Mouse (Mus musculus): ENCODE measurements around the gene Frmd4a.

Gene Frmd4a

DNA sequence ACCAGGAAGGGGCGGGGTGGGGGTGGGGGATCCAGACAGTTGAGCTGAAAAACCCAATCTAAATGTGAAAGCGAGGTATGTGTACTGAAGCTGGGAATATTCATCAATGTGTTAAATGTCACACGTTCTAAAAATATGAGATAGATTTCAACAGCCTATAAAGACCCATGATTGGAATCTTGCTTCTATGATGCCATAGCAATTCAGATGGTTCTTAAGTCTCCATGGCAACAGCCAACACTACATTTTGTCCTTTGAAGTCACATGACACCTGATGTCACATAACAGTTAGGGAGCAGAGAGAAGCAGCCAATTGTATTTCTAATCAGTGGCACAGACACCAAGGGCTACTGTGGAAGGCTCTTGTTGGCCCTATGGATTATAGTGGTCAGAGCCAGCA lies 120.0 kb downstream of the Frmd4a start:
- DNase-seq (ENCODE audit: low spot score in 2 of 2): no peak

- no peak for DNase-seq (ENCODE audit: low spot score in 2 of 2)
Observed at GRCm38 (mm10) chr2:4142221-4142950, 124.9 kb downstream of the Frmd4a start.

- no peak for DNase-seq (ENCODE audit: low spot score in 2 of 2)
Observed at GRCm38 (mm10) chr2:4144424-4144823, 126.9 kb downstream of the Frmd4a start.

GRCm38 (mm10) chr2:4152521-4153040 lies 135.1 kb downstream of the Frmd4a start:
- no peak for DNase-seq (ENCODE audit: low spot score in 2 of 2)

GRCm38 (mm10) chr2:4153131-4153631 lies 135.7 kb downstream of the Frmd4a start:
- DNase-seq (ENCODE audit: low spot score in 2 of 2): no peak

- DNase-seq (ENCODE audit: low spot score in 2 of 2): no peak
Observed at GRCm38 (mm10) chr2:4154036-4154653, 136.6 kb downstream of the Frmd4a start.

- no peak for DNase-seq (ENCODE audit: low spot score in 2 of 2)
Observed at GRCm38 (mm10) chr2:4154654-4155047, 137.1 kb downstream of the Frmd4a start.

DNA sequence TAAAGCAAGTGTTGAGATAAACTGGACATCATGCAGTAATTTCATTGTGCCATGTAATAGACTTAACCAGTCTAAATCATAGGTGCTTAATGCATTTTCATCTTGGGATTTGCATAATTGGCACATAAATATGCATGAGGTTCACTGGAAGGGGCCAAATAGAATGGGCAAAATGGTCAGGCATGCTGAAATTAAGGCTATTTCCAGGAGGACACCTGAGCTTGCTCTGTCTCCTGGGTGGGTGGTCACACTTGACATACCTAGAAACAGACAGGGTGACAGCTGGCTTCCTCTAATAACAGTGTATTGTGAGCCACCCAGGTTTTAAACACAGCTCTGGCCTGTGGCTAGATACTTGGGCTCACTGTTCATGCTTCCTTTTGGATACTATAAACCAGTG lies 137.9 kb downstream of the Frmd4a start:
- no peak for DNase-seq (ENCODE audit: low spot score in 2 of 2)

DNA sequence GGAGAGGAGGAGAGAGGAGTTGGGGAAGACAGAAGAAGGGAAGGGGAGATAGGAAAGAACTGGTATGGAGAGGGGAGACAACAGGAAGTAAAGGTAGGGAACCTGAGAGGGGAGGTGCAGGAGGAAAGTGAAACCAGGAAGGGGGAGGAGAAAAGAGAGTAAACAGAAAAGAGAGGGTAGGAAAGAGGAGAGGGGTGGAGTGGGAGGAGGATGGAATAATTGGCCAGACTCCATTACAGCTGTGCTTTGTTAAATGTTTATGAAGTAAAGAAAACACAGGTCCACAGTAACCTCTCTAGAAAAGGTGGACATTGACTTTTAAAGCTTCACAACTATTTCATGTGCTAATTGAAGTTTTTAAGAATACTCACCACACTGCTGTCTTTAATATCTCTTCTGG lies 139.0 kb downstream of the Frmd4a start:
- DNase-seq (ENCODE audit: low spot score in 2 of 2): no peak

- no peak for DNase-seq (ENCODE audit: low spot score in 2 of 2)
Observed at GRCm38 (mm10) chr2:4157396-4157795, 139.9 kb downstream of the Frmd4a start.

GRCm38 (mm10) chr2:4159574-4160203 lies 142.2 kb downstream of the Frmd4a start:
- DNase-seq (ENCODE audit: low spot score in 2 of 2): no peak

DNA sequence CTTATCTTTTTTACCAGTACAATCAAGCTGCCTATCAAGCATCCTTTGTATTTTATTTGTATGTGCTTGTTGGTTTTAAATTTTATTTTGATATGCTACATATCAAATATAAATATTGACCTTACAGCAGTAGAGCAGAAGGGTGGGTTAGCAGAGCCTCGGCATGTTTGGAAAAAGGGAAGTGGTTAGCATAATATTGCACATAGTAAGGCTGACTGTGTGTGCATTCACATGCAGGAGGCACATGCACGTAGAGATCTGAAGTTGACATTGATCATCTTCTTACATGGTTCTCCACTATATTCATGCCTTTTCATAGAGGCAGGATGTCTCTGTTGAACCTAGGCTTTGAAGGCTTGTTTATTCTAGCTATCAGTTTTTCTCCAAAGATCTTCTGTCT lies 148.7 kb downstream of the Frmd4a start:
- DNase-seq (ENCODE audit: low spot score in 2 of 2): no peak

DNA sequence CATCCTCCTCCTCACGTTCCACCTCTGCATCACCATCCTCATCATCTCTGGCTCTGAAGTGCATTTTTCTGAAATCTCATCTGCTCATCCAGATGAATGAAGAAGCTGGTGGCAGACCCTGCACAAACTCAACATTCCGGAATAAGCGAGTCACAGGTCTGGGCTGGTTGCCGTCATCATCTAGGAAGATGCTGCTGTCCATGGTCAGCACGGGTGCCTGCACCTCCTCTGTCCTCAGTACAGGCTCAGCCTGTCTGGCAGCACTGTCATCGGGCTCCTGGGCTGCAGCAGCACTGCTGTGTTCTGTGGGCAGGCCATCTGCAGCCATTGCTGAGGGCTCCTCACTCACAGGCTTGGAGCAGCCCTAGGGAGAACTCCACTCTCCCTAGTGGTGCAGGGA lies 149.6 kb downstream of the Frmd4a start:
- DNase-seq (ENCODE audit: low spot score in 2 of 2): no peak

GRCm38 (mm10) chr2:4169726-4170125 lies 152.2 kb downstream of the Frmd4a start:
- no peak for DNase-seq (ENCODE audit: low spot score in 2 of 2)

DNA sequence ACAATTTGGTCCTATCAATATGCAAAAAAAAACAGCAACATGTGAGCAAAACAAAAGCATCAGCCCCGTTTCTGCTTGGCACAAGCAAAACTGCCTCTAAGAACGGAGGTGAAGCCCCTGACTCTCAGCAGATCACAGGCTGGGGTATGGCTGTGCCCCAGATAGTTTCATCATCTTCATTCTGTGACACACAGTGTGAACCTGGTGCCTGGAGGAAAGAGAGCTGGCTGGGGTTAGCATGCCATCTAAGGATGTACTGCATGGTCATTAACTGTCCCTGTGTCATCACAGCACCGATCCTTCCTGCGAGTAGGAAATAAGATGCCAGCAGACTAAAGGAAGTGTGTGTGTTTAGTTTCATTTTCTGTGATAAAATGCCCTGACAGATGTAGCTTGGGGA lies 152.7 kb downstream of the Frmd4a start:
- no peak for DNase-seq (ENCODE audit: low spot score in 2 of 2)

GRCm38 (mm10) chr2:4184991-4185390 lies 167.5 kb downstream of the Frmd4a start:
- no peak for DNase-seq (ENCODE audit: low spot score in 2 of 2)

GRCm38 (mm10) chr2:4187521-4187920 lies 170.0 kb downstream of the Frmd4a start:
- DNase-seq (ENCODE audit: low spot score in 2 of 2): no peak

DNA sequence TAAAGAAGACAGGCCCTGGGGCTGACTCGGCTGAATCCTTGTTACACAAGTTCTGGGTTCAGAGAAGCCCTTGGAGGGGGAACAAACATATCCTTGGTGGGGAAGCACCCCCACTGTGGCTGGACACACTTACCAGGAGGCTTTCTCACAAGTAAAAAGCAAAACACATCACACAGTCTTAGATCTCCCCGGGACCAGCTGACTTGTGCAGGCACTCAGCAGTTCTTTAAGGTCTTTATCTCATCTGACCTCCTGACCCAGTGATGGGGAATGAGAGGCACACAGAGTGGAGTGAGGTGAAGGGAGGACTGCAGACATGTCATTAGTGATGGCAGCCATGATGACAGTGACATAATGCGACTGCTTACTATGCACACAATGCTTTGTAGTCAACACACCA lies 170.8 kb downstream of the Frmd4a start:
- no peak for DNase-seq (ENCODE audit: low spot score in 2 of 2)

DNA sequence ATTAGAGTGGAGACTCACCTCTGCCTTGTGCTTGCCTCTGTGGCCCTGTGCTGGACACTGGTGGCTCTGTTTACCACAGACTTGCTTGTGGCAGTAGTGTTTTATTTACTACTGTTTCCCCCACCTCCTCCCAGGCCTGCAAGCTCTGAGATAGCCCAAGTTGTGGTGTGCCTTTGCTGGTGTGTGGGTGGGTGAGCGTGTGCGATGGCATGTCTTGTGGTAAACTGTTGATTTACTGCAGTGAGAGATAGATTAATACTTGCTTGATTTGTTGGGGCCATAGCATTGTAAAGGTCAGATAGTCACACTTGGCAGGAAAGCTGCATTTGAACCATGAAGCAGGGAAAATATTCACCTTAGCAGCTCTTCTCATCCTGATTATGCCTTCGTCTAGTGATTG lies 172.8 kb downstream of the Frmd4a start:
- DNase-seq (ENCODE audit: low spot score in 2 of 2): no peak

GRCm38 (mm10) chr2:4190995-4191394 lies 173.5 kb downstream of the Frmd4a start:
- no peak for DNase-seq (ENCODE audit: low spot score in 2 of 2)

DNA sequence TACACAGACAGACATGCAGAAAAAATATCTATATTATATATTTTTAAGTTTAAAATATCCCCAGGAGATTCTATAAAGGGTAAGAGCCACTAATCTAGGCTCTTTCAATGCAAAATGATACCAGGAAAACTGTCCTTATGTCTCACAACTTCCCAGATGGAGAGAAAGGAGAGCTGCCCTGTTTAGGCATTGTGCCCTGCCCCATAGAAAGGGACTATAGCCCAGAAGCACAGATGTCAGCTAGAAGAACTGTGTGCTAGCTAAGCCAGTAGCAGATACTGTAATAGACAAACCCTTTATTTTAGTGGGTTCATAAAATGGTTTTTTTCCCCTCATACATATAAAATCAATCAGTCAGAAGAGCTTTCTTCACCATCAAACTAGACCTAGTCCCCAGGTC lies 175.7 kb downstream of the Frmd4a start:
- DNase-seq (ENCODE audit: low spot score in 2 of 2): no peak

- no peak for DNase-seq (ENCODE audit: low spot score in 2 of 2)
Observed at GRCm38 (mm10) chr2:4194324-4195014, 177.0 kb downstream of the Frmd4a start.

Measured in urinary bladder, postnatal 4 days (tissue).